Mouse (Mus musculus): ENCODE results near the gene Gm13124.
"Not testable (repeated sequence)": the region's sequence is repeated elsewhere in the genome, so short reads cannot be mapped to it uniquely, and the experiment has no call there.

Gene Gm13124

DNA sequence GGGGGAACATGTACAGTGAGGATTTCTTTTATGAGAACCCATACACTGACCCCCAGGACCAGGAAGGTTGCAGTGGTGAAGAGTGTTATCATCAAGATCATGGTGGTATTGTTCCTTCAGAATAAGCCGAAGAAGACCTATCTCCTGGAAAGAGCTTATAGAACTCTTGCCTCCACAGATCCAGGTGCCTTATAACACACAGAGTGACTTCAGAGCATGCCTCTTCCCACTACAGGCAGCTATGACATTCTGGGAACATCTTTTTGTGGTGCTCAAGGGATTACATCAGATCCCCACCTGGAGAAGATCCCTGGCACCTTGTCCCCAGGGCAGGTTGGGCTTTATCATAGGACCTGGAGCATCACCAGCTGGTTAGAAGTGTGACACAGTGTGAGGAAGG, at the start of gene Gm13124:
Gene Gm13124, minus strand, starts transcription at position 101 of the 400 bp plus-strand sequence.
- DNase-seq, result no peak

DNA sequence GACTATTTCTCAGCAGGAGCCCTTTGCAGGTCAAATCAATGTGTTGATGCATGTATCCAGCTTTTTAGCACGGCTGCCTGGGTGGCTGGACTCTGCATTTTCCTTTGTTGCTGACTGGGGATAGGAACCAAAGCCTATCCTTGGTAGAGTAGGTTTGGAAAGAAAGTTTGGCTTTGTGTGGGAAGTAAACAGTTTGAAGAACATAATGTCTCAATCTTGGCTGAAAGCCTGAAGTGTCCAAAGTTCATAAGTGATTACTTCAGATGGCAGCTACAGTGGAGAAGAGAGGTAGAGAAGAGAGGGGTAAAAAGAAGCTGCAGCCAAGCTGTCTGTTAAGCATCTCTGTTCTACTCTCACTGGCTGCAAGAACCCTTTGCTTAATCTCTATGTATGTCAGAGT, 49.7 kb upstream of the Gm13124 start:
- DNase-seq, result no peak

DNA sequence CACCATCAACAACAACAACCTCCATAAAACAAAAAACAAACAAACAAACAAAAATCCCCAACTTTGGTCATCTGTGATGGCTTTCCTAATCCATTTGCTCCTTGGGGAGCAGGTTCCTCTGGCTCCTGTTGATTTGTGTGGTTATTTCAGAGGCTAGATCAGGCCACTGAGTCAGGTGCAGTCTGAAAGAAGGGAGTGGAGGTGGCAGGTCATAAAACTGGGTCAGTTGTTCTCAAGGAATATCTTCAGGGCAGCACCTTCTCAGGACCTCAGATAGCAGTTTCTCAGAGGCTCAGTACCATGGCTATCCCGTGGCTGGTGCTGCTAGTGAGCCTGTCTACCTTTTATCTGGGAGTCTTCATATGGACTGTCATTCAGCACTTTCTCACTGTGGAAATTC, 48.5 kb upstream of the Gm13124 start, which contains the start of gene Aadacl4:
Gene Aadacl4, plus strand, starts transcription at position 301 of the 400 bp plus-strand sequence.
- no peak for DNase-seq

DNA sequence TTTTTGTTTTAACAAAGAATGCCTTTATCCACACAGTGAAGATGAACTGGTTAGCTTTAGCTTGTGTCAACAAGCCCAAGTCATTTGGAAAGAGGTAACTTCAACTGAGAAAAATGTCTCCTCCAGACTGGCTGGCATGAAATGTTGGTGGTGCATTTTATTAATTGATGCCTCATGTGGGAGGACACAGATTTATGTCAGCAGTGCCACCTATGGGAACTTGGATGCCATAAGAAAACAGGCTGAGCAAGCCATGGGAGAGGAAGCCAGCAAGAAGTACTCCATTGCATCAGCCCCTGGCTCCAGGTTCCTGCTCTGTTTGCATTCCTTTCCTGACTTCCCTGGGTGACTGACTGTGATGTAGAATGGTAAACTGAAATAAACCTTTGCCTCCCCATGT, 27.9 kb upstream of the Gm13124 start:
- DNase-seq, result no peak

DNA sequence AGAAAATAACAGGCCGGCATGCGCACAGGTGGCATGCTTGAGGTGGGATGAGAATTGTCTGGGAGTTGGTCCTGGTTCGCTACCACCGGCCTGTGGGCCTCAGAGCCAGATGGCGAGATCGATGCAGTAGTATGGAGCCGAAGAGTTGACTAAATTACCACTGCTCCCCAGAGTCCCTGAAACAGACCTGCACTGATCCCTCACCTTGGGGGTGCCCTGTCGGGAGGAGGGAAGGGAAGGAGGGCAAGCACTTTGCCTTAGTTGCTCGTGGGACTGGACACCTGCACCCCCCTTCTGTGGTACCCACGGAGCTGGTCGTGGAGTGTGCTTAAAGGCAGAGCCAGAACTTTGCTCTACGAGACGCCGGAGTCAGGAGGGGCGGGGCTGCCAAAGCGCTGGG, 21.3 kb upstream of the Gm13124 start:
- DNase-seq, result not testable (repeated sequence)

DNA sequence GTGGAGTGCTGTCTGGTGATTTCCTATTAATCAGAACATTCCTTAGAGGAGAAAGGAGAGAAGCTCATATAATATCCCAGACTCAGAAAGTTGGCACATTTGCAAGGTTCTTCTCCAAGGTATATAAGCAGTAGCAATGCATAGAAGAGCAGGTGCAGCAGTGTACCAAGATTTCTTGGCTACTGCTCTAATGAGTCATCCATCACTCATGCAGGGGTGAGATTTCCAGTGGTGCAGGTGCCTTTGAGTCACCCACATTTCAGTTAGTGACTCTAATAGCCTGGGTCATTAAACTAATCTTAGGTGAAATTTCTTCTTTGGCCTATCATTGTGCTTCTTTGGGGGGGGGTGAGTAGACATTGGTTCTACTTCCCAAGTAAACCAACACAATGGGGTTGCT, 2.8 kb upstream of the Gm13124 start:
- no peak for DNase-seq

GRCm38 (mm10) chr4:144561205-144561604, 3.7 kb downstream of the Gm13124 start:
- DNase-seq, result no peak

- no peak for DNase-seq
Observed at GRCm38 (mm10) chr4:144559792-144560191, 5.1 kb downstream of the Gm13124 start.

DNA sequence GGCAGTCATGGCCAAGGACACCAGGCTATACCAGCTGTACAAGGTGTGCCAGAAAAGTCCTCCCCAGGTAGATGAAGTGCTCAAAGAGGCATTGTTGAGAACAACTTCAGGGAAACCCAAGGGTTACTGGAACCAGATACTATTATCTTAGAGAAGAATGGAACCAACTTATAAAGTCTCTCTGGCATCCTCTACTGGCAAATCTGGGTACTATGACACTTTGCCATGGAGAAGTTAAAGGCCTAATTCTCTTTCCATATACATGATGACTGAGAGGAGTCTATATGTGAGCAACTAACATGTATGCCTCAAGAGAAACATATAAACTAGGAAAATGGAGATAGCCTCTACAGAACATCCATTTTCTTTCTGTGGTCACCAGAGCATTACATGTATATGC, 13.8 kb downstream of the Gm13124 start:
- no peak for DNase-seq

DNA sequence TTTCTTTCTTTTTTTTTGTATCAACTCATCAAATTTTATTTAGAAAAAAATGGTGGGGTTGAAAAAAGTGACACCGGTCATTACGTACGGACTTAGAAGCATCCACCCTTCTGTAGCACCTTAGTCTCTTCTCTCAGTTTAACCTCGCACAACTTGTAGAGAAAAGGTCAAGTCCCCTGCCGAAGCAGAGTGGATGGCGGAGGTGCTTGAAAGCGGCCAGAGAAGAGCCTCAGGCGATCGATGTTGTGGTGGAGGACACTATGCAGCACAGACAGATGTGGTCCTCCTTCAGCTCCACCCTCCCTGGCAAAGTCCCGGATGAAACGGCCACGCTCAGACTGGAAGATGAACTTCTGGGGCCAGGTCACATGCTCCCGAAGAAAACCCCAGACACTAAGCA, 19.6 kb downstream of the Gm13124 start:
- DNase-seq, result not testable (repeated sequence)

GRCm38 (mm10) chr4:144544689-144545088, 20.2 kb downstream of the Gm13124 start:
- no peak for DNase-seq

DNA sequence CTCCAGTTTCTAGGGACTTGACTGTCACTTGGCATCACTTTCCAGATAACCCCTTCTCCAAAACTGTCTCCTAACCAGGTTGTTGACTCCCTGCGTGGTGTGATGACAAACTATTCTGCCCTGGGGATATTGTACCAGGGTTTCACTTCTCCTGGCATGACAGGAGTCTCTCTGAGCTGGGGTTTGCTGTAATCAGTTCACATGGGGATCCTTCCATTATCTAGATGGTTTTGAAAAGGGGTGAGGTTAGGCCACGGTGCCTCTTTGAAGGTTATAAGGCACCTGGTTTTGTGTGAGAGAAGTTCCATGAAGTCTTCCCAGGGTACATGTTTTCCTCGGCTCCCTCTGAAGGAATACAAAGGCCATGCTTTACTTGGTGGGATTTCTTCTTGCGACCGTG, 45.4 kb downstream of the Gm13124 start, which contains the start of gene 9430007A20Rik:
Gene 9430007A20Rik, plus strand, starts transcription at position 301 of the 400 bp plus-strand sequence.
- no peak for DNase-seq

GRCm38 (mm10) chr4:144506518-144506917, 58.4 kb downstream of the Gm13124 start:
- no peak for DNase-seq

Measured in cerebellum, postnatal 14 days (tissue).